Mouse (Mus musculus): ENCODE measurements around the gene Rnps1. TPM values are rescaled to one million over a fixed set of nuclear protein-coding genes. Genes with fewer than 3 reads are reported as not detected.

Gene Rnps1
- 367 and 378 TPM in 2 replicates for polyA plus RNA-seq (2016; fragmentation: Nextera tagmentation; extraction: Ambion mirVana)

DNA sequence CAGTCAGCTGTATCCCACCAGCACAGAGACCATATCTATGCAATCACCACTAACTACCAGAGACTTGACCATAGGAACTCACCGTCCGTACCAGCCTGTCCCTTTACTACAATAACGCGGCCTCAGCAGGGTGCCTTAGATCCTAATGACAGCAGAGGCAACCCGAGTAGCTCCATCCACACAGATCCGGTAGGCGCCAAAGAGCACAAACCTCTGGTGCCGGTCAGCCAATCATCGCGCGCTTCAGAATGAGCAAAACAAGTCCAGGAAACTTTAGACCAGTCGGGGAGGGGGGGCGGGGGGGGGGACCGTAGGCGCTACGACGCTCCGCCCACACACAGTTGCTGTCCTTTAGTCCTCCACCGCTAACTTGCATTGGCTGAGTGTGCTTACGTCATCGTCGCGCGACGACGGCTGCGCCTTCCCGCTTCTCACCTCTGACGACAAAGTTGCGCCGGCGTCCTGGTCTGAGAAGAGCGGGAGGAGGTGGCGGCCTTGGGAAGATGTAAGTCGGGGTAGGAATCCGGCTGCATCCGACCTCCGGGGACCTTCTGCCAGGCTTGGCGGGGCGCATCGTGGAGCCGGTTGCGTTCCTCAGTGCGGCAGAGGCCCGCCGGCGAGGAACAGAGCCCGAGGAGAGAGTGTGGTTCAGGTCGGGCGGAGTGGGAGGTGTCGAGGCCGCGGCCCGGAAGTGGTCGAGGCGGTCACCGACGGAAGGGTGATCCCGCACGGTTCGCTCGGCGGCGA lies at the start of gene Rnps1:
TSS of gene Rnps1 (plus strand) at position 336 of the 747 bp plus-strand sequence.
- Histone ChIP-seq H3K4me2 (replicated peaks) (peak within 1 kb of the TSS; percentile 98), H3K4me3 (peak within 1 kb of the TSS; percentile 88), H3K36me3 (peaks cover 50% of the 10 kb centered on the region), H3K27me3 (no peaks in the 10 kb centered on the region), H3K4me1 (peaks cover 35% of the 10 kb centered on the region), H3K9me3 (no peaks in the 10 kb centered on the region), H3K27ac (replicated peaks) (peak within 1 kb of the TSS; percentile 93), H3K9ac (replicated peaks) (peak within 1 kb of the TSS; percentile 94)
- ATAC-seq (ENCODE audit: low FRiP score, low read depth): peak; percentile 96
- under 1% methylated on average over 64 of the region's 64 CpGs for WGBS

DNA sequence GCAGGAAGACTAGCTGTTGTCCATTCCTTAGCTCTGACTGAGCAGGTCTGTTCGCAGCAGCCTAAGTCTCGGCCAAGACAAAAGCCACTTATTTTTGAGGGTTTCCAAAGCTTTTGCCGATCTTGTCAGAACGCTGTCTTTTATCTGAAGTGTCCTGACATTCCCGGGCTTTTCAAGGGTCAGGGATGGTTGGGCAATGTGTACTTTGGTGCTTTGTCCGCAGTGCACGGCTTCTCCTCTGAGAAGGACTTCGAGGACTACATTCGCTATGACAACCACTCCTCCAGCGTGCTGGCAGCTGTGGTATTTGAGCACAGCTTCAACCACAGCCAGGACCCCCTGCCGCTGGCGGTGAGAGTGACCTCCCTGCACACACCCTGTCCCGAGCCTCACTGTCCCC lies 48.5 kb upstream of the Rnps1 start:
- H3K27ac ChIP-seq (replicated peaks): no peak overlapping the region
- H3K27me3 ChIP-seq: no peaks in the 10 kb centered on the region

DNA sequence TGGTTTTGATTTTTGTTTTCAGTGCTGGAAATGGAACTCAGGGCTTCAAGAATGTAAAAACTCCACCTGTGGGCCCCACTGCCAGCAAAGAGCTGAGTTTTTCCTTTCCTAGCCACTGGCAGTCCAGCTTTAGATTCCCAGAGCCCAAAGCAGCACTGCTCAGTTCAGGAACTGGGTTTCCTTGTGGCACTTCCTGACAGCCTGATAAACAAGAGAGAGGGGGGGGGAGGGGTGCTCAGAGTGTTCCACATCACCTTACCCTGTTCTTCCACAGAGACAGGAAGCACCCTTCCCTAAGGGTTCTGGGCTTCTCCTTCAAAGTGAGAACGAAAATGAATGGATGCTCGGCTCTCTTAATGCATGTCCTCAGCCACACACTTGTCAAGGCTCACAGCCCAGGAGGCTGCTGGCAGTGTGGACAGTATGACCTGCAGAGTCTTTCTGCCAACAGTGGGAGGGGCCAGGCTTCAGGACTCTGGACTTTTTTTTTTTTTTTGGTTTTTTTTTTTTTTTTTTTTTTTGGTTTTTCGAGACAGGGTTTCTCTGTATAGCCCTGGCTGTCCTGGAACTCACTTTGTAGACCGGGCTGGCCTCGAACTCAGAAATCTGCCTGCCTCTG lies 39.2 kb upstream of the Rnps1 start:
- Histone ChIP-seq H3K36me3 (peaks cover 47% of the 10 kb centered on the region), H3K27ac (replicated peaks) (no peak overlapping the region), H3K27me3 (no peaks in the 10 kb centered on the region), H3K9ac (replicated peaks) (no peak overlapping the region), H3K4me3 (no peak overlapping the region), H3K9me3 (no peaks in the 10 kb centered on the region), H3K4me2 (replicated peaks) (no peak overlapping the region), H3K4me1 (no peaks in the 10 kb centered on the region)
- 82% methylated on average over 5 of the region's 5 CpGs for WGBS
- no peak for ATAC-seq (ENCODE audit: low FRiP score, low read depth)

More for the DNA sequence above, 48.5 kb upstream of the Rnps1 start:
- no peak overlapping the region for H3K4me2 ChIP-seq (replicated peaks)
- H3K9me3 ChIP-seq: no peaks in the 10 kb centered on the region
- no peak overlapping the region for H3K4me3 ChIP-seq
- peaks cover 33% of the 10 kb centered on the region for H3K36me3 ChIP-seq
- 32% methylated on average over 13 of the region's 13 CpGs for WGBS
- no peak overlapping the region for H3K9ac ChIP-seq (replicated peaks)
- no peaks in the 10 kb centered on the region for H3K4me1 ChIP-seq
- no peak for ATAC-seq (ENCODE audit: low FRiP score, low read depth)

GRCm38 (mm10) chr17:24375886-24376285 lies 38.5 kb upstream of the Rnps1 start:
- Histone ChIP-seq H3K9ac (replicated peaks) (no peak overlapping the region), H3K4me2 (replicated peaks) (no peak overlapping the region), H3K4me3 (no peak overlapping the region), H3K36me3 (peaks cover 42% of the 10 kb centered on the region), H3K9me3 (no peaks in the 10 kb centered on the region), H3K27ac (replicated peaks) (no peak overlapping the region), H3K27me3 (no peaks in the 10 kb centered on the region), H3K4me1 (no peaks in the 10 kb centered on the region)
- 91% methylated on average over 6 of the region's 6 CpGs for WGBS
- no peak for ATAC-seq (ENCODE audit: low FRiP score, low read depth)

GRCm38 (mm10) chr17:24378496-24378895 lies 35.9 kb upstream of the Rnps1 start:
- WGBS: 90% methylated on average over 2 of the region's 2 CpGs
- H3K4me1 ChIP-seq: no peaks in the 10 kb centered on the region
- H3K27me3 ChIP-seq: no peaks in the 10 kb centered on the region
- H3K27ac ChIP-seq (replicated peaks): no peak overlapping the region
- H3K9me3 ChIP-seq: no peaks in the 10 kb centered on the region
- H3K4me3 ChIP-seq: no peak overlapping the region
- H3K9ac ChIP-seq (replicated peaks): no peak overlapping the region
- H3K36me3 ChIP-seq: peaks cover 45% of the 10 kb centered on the region
- no peak for ATAC-seq (ENCODE audit: low FRiP score, low read depth)
- no peak overlapping the region for H3K4me2 ChIP-seq (replicated peaks)

GRCm38 (mm10) chr17:24383789-24384188 lies 30.6 kb upstream of the Rnps1 start:
- Histone ChIP-seq H3K27ac (replicated peaks) (no peak overlapping the region), H3K4me3 (no peak overlapping the region), H3K36me3 (peaks cover 51% of the 10 kb centered on the region), H3K4me2 (replicated peaks) (no peak overlapping the region), H3K9me3 (no peaks in the 10 kb centered on the region), H3K4me1 (no peaks in the 10 kb centered on the region), H3K9ac (replicated peaks) (no peak overlapping the region), H3K27me3 (no peaks in the 10 kb centered on the region)
- ATAC-seq (ENCODE audit: low FRiP score, low read depth): no peak
- 85% methylated on average over 8 of the region's 8 CpGs for WGBS

DNA sequence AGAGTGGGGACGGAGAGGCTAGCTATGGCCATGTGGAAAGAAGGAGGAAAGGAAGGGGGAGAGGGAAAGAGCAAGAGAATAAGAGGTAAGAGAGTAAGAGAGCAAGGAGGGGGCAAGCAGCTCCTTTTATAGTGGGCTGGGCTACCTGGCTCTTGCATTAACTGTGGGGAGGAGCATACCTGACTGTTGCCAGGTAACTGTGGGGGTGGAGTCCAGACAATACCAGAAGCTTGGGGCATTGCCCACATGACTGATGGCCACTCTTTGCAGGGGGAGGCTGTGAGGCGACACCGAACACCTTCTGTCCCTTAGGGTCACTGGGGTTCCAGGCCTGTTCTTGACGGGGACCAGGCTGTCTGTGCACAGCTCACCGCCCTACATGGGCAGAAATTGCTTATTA lies 25.7 kb upstream of the Rnps1 start:
- no peak overlapping the region for H3K4me3 ChIP-seq
- H3K27me3 ChIP-seq: no peaks in the 10 kb centered on the region
- no peaks in the 10 kb centered on the region for H3K9me3 ChIP-seq
- no peaks in the 10 kb centered on the region for H3K4me1 ChIP-seq
- H3K4me2 ChIP-seq (replicated peaks): no peak overlapping the region
- H3K9ac ChIP-seq (replicated peaks): no peak overlapping the region
- H3K36me3 ChIP-seq: peaks cover 51% of the 10 kb centered on the region
- H3K27ac ChIP-seq (replicated peaks): no peak overlapping the region
- 89% methylated on average over 5 of the region's 5 CpGs for WGBS
- ATAC-seq (ENCODE audit: low FRiP score, low read depth): no peak

DNA sequence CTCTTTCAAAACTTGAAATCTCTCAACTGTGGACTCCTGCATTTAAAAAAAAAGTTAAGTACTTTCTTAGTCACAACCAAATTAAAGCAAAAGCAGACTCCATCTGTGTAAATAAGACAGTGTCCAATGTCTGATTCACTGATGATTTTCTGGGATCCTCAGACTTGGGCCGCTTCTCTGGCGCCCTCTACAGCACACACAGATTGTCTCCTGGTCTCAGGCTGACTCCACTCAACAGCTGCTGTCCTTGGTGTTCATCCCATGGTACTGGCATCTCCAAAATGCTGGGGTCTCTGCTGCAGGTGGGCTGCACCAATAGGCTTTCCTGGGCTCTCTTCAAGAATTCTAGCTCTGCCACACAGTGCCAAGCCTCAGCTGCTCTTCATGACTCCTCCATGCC lies 24.5 kb upstream of the Rnps1 start:
- WGBS: 0% methylated on average over 2 of the region's 2 CpGs
- no peak overlapping the region for H3K4me2 ChIP-seq (replicated peaks)
- no peak for ATAC-seq (ENCODE audit: low FRiP score, low read depth)
- H3K9ac ChIP-seq (replicated peaks): no peak overlapping the region
- no peaks in the 10 kb centered on the region for H3K9me3 ChIP-seq
- no peaks in the 10 kb centered on the region for H3K4me1 ChIP-seq
- no peaks in the 10 kb centered on the region for H3K27me3 ChIP-seq
- peaks cover 39% of the 10 kb centered on the region for H3K36me3 ChIP-seq
- H3K4me3 ChIP-seq: no peak overlapping the region
- no peak overlapping the region for H3K27ac ChIP-seq (replicated peaks)

DNA sequence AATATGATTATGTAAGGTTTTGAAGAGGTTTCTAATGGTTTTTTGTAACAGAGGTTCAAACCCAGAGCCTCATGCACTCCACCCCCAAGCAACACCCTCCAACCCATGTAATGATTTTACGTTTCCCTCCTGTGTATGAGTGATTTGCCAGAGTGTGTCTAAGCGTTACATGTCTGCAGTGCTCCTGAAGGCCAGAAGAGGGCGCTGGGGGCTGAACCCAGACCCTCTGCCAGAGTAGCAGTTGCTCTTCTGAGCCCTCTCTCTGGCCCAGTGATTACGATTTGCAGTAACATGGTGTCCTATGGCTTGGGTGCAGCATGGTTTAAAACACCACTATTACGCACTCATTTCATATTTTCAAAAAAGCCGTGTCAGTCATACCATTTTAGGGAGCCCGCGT lies 23.2 kb upstream of the Rnps1 start:
- no peak overlapping the region for H3K9ac ChIP-seq (replicated peaks)
- no peaks in the 10 kb centered on the region for H3K27me3 ChIP-seq
- no peaks in the 10 kb centered on the region for H3K9me3 ChIP-seq
- ATAC-seq (ENCODE audit: low FRiP score, low read depth): no peak
- 68% methylated on average over 8 of the region's 8 CpGs for WGBS
- H3K4me1 ChIP-seq: no peaks in the 10 kb centered on the region
- H3K4me3 ChIP-seq: no peak overlapping the region
- peaks cover 35% of the 10 kb centered on the region for H3K36me3 ChIP-seq
- no peak overlapping the region for H3K27ac ChIP-seq (replicated peaks)
- no peak overlapping the region for H3K4me2 ChIP-seq (replicated peaks)

DNA sequence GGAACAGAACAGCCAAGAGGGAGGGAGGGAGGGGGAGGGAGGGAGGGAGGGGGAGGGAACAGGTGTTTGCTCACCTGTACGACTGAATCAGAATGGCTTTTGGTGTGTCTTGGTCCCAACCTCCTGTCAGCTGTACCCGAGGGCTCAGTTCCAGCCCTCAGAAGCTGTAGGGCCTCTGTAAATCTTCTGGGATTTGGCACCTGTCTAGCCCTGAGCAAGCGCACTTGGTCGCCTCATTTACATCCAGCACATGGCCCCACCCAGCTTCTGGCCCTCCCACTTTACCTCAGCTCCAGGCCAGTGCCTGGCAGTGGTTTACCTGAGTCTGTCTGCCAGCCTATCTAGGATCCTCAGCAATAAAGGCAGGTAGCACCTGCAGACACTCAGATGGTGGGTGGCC lies 20.8 kb upstream of the Rnps1 start:
- H3K4me2 ChIP-seq (replicated peaks): no peak overlapping the region
- H3K4me3 ChIP-seq: no peak overlapping the region
- H3K9me3 ChIP-seq: no peaks in the 10 kb centered on the region
- no peaks in the 10 kb centered on the region for H3K4me1 ChIP-seq
- 34% methylated on average over 4 of the region's 4 CpGs for WGBS
- H3K36me3 ChIP-seq: peaks cover 26% of the 10 kb centered on the region; the same call in 1 of the 2 replicates
- H3K9ac ChIP-seq (replicated peaks): no peak overlapping the region
- no peak for ATAC-seq (ENCODE audit: low FRiP score, low read depth)
- no peak overlapping the region for H3K27ac ChIP-seq (replicated peaks)
- H3K27me3 ChIP-seq: no peaks in the 10 kb centered on the region

DNA sequence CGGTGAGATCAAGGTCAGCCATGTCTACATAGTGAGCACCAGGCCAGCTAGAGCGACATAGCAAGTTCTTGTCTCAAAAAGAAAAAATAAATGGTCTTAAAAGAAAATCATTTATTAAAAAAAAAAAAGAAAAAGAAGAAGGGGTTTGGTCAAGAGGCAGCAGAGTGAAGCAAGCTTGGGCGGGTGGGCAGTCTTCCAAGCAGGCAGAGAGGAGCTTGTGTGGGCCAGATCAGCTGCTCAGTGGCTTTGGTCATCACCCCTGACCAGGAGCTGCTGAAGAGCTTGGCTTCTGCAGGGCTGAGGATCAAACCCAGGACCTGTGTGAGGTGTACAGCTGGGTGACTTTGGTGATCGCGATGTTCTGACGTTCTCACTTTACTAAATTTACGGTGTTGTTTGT lies 19.9 kb upstream of the Rnps1 start:
- Histone ChIP-seq H3K4me3 (no peak overlapping the region), H3K36me3 (peaks cover 26% of the 10 kb centered on the region; the same call in 1 of the 2 replicates), H3K27ac (replicated peaks) (no peak overlapping the region), H3K4me2 (replicated peaks) (no peak overlapping the region), H3K4me1 (no peaks in the 10 kb centered on the region), H3K9ac (replicated peaks) (no peak overlapping the region), H3K27me3 (no peaks in the 10 kb centered on the region), H3K9me3 (no peaks in the 10 kb centered on the region)
- no peak for ATAC-seq (ENCODE audit: low FRiP score, low read depth)
- WGBS: 90% methylated on average over 7 of the region's 7 CpGs

DNA sequence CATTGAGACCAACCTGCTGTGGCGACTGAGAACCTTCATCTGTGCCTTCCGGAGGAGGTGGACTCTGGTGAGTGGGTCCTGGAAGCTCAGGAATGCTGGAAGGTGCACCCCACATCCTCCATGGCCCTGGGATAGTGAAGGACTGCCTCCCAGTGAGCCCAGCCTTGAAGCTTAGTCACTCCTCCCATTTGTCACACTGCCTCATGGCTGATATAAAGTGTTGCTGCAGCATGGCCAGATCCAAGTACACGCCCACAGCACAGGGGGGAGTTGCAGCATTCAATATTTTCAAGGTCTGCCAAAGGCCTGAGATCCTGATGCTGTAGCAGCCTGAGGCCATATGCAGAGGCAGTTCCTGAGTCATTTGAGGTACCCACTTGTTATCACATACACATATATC lies 12.0 kb upstream of the Rnps1 start:
- Histone ChIP-seq H3K4me1 (no peaks in the 10 kb centered on the region), H3K9me3 (no peaks in the 10 kb centered on the region), H3K27me3 (no peaks in the 10 kb centered on the region), H3K27ac (replicated peaks) (no peak overlapping the region), H3K4me2 (replicated peaks) (no peak overlapping the region), H3K9ac (replicated peaks) (no peak overlapping the region), H3K4me3 (no peak overlapping the region), H3K36me3 (peaks cover 84% of the 10 kb centered on the region)
- WGBS: 84% methylated on average over 3 of the region's 3 CpGs
- no peak for ATAC-seq (ENCODE audit: low FRiP score, low read depth)
